Mouse (Mus musculus) erythroblast, embryonic 14.5 days (primary cell): ENCODE measurements around the gene Gm13306. TPM values are rescaled to one million over a fixed set of nuclear protein-coding genes. Genes with fewer than 3 reads are reported as not detected.
"Not testable (repeated sequence)": the region's sequence is repeated elsewhere in the genome, so short reads cannot be mapped to it uniquely, and the experiment has no call there.

Experiments used
- H3K27me3 ChIP-seq: 2 replicates; pipeline ENCODE4 v1.6.1; 2012; ENCODE audit warnings: inconsistent platforms; ENCODE audit not compliant: control insufficient read depth
- H3K36me3 ChIP-seq: 2 replicates; pipeline ENCODE4 v1.6.1; 2012; ENCODE audit warnings: mild to moderate bottlenecking, inconsistent platforms; ENCODE audit not compliant: control insufficient read depth
- H3K4me1 ChIP-seq: 2 replicates; pipeline ENCODE4 v1.6.1; 2012; ENCODE audit warnings: inconsistent platforms; ENCODE audit not compliant: control insufficient read depth
- H3K4me3 ChIP-seq: replicated peaks from 2 replicates; pipeline ENCODE3; 2012; ENCODE audit warnings: moderate library complexity, mild to moderate bottlenecking, inconsistent platforms
- H3K9me3 ChIP-seq: 2 replicates; pipeline ENCODE4 v1.6.1; 2012; ENCODE audit warnings: low read length, inconsistent platforms, mixed read lengths; ENCODE audit not compliant: control insufficient read depth
- polyA plus RNA-seq: library from polyadenylated mRNA; stranded (reverse); fragments of >175 nt; gene quantifications from 2 replicates; pipeline ENCODE4 v1.2.3, GENCODE M21; 2012

The Gm13306 gene
- polyA plus RNA-seq: not detected in 2 replicates

GRCm38 (mm10) chr4:42153136-42153535 lies at the start of gene Gm13306:
TSS of gene Gm13306 (plus strand) at chr4:42153436.
- not testable (repeated sequence) for H3K4me3 ChIP-seq, H3K27me3 ChIP-seq, H3K36me3 ChIP-seq, H3K4me1 ChIP-seq, H3K9me3 ChIP-seq

- not testable (repeated sequence) for H3K27me3 ChIP-seq, H3K4me3 ChIP-seq, H3K4me1 ChIP-seq, H3K36me3 ChIP-seq, H3K9me3 ChIP-seq
Measured at GRCm38 (mm10) chr4:42114517-42114916, 38.7 kb upstream of the Gm13306 start, which contains the start of gene Gm13304. TSS of gene Gm13304 (plus strand) at chr4:42114817.

DNA sequence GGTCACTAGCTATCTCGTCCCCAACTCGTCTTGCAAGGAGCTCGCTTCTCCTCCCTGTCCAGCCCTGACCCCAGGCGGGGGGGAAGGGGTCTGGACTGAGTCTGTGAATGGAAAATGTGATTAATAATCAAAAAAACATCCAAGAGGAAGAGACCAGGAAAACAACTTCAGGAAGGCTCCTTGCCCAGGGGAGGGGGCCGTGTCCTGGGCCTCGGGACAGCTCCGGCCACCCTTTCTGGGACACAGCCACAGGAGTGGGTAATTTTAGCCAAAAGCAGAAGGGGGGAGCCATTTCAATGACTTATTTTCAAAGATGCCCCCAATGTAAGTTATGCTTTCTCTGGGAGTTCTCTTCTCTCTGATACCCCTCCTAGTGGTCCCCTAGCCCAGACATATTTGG lies 15.3 kb downstream of the Gm13306 start, which contains the start of gene Gm13305:
Gm13305 (minus strand) TSS at position 101 of the 400 bp plus-strand sequence.
- H3K9me3 ChIP-seq, H3K36me3 ChIP-seq, H3K4me1 ChIP-seq, H3K27me3 ChIP-seq, H3K4me3 ChIP-seq: not testable (repeated sequence)

- not testable (repeated sequence) for H3K4me1 ChIP-seq, H3K36me3 ChIP-seq
Measured at GRCm38 (mm10) chr4:42178243-42178642, 25.0 kb downstream of the Gm13306 start.

DNA sequence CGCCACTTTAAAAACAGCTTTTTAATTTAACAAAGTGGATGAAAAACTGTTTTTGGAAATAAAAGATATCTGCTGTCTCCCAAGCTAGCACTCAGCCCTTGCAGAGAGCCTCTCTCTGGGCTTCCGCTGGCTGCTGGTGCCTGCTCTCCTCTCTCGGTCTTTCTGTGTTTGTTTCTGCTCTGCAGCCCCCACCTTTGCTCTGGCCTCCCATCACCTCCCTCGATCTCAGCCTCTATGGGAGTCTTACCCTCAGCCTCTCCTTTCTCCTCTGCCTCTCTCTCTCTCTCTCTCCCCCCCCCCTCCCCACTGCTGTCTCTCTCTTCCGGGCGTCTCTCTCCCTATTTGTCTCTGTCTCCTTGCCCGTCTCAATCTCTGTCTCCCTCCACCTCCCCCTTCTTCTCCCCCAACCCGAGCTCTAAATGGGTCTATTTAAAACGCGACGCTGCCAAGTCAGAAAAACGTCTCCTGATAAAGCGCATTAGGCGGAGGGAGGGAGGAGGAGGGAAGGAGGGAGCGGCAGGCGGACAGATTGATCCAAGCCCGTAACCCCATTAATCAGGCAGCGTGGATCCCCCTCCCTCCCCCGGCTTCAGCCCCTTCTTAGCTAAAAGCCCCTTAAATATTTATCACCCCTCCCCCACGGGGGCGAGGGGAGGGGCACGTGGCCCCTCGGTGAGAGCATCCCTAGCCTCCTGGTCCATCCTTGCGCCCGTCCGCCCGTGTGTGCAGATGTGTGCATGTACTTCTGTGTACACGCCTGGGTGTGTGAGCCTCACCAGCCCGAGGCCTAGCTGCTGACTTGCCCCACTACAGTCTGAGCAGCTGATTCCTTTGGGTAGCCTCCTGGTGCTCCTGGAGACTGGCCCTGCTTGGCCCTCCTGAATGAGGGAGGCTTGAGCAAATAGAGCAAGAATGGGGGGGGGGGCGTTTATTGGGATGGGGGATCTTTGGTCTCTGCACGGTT lies 30.3 kb downstream of the Gm13306 start:
- H3K36me3 ChIP-seq, H3K4me1 ChIP-seq, H3K9me3 ChIP-seq, H3K4me3 ChIP-seq, H3K27me3 ChIP-seq: not testable (repeated sequence)

More at GRCm38 (mm10) chr4:42178243-42178642, 25.0 kb downstream of the Gm13306 start:
- H3K27me3 ChIP-seq, H3K4me3 ChIP-seq, H3K9me3 ChIP-seq: not testable (repeated sequence)

DNA sequence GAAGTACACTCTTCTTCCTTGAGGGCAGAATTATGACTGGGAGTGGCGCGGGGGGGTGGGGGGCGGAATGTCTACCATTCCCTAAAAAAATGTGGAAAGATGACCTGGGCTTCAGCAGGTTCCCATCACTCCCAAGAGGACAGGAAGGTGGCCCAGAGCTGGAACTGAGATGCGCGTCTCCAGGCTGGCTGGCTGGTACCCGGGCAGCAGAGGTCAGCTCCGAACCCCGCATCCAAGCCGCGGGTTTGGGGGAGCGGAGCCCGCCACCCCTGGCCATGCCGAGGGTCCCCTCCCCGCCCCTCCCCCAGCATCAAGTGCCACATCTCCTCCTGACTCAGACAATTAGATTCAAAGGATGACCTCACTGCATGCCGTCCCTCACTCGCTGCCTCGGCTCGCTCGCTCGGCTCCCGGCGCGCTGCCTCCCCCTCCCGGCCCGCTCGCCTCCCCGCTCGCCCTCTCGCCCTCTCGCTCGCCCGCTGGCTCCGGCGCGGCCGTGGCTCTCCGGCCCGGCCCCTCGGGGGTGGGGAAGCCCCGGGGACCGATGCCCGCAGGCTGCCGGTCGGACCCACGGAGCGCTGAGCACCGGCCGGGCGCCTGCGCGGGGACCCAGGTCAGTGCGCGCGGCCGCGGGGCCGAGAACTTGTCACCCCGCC lies 31.2 kb downstream of the Gm13306 start:
- H3K4me1 ChIP-seq, H3K27me3 ChIP-seq, H3K9me3 ChIP-seq, H3K4me3 ChIP-seq, H3K36me3 ChIP-seq: not testable (repeated sequence)

- not testable (repeated sequence) for H3K4me3 ChIP-seq, H3K9me3 ChIP-seq, H3K36me3 ChIP-seq, H3K4me1 ChIP-seq, H3K27me3 ChIP-seq
Measured at GRCm38 (mm10) chr4:42184980-42185372, 31.7 kb downstream of the Gm13306 start.

Other genes starting within 250 kb of the Gm13306 start
- gene Gm21541, start 249.8 kb upstream of the Gm13306 start, polyA plus RNA-seq: not detected in 2 replicates
- gene Gm20878, start 211.9 kb upstream of the Gm13306 start, polyA plus RNA-seq: 0.85 and 0.99 TPM in 2 replicates
- gene Fam205a4, start 187.4 kb upstream of the Gm13306 start, polyA plus RNA-seq: not detected in 2 replicates
- gene Gm21093, start 118.7 kb upstream of the Gm13306 start, polyA plus RNA-seq: not detected in 2 replicates
- not detected in 2 replicates for gene Gm3893, start 62.2 kb upstream of the Gm13306 start, polyA plus RNA-seq
- gene Gm13304, start 38.6 kb upstream of the Gm13306 start, polyA plus RNA-seq: not detected in 2 replicates
- gene Gm13305, start 15.2 kb downstream of the Gm13306 start, polyA plus RNA-seq: 0.06 TPM in 1 of 2 replicates, not detected in the other
- gene Gm10600, start 87.2 kb downstream of the Gm13306 start, polyA plus RNA-seq: not detected in 2 replicates
- gene Ccl21b, start 102.3 kb downstream of the Gm13306 start, polyA plus RNA-seq: not detected in 2 replicates
- 0.97 TPM in 1 of 2 replicates, not detected in the other for gene Gm21953, start 140.8 kb downstream of the Gm13306 start, polyA plus RNA-seq
- gene Fam205a3, start 164.9 kb downstream of the Gm13306 start, polyA plus RNA-seq: not detected in 2 replicates